Mouse (Mus musculus): ENCODE data around the gene Wdr90. TPM values are rescaled to one million over a fixed set of nuclear protein-coding genes. Genes with fewer than 3 reads are reported as not detected.
A peak's percentile ranks its signal among the peaks of the same experiment; 100 is the strongest.

Wdr90 gene
- polyA plus RNA-seq, 1 experiment = not detected

GRCm38 (mm10) chr17:25879261-25879660 is 18.0 kb upstream of the Wdr90 start:
- H3K4me3 ChIP-seq (ENCODE audit: insufficient read depth, low read depth, low read length) = no peak overlapping the region
- H3K27ac ChIP-seq (ENCODE audit: insufficient read depth, low read depth, low read length) = no peak overlapping the region
- WGBS = 56% methylated on average over 4 of the region's 4 CpGs
- H3K4me1 ChIP-seq (ENCODE audit: control insufficient read depth, insufficient read depth, low read length) = peaks cover 27% of the 10 kb centered on the region
- no peak for TF ChIP-seq POLR2A (IDR thresholded peaks at IDR 0.05; ENCODE audit: insufficient read depth, low read depth, low read length)
- no peak for TF ChIP-seq CTCF (IDR thresholded peaks at IDR 0.05; ENCODE audit: insufficient read depth, low read depth, low read length)

DNA sequence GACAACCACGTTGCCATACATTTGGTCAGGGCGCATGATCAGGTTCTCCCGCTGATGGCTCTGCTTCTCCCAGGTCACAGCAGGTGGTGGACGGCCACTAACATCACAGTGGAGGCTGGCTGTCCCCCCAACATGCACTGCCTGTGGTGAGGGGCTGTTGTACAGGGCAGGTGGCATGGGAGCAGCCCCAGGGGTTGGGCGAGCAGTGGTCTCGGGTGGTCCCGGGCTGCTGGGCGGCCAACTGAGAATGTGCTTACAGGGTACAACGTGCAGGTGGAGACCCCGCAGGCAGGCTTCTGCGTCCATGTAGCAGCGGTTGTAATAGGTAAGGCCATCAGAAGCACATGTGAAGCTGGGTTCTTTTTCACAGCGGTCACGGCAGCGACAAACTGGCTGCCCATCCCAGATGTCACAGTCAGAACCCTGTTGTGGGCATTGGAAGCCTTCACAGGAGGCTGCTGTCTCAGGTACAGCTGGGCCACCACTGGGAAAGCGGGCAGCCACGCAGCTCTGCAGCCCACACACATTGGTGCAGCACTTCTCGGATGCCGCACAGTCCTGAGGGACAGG is 17.4 kb upstream of the Wdr90 start:
- Histone ChIP-seq H3K4me1 (ENCODE audit: control insufficient read depth, insufficient read depth, low read length) (peaks cover 30% of the 10 kb centered on the region), H3K4me3 (ENCODE audit: insufficient read depth, low read depth, low read length) (no peak overlapping the region), H3K27ac (ENCODE audit: insufficient read depth, low read depth, low read length) (no peak overlapping the region)
- no peak for TF ChIP-seq CTCF (IDR thresholded peaks at IDR 0.05; ENCODE audit: insufficient read depth, low read depth, low read length)
- TF ChIP-seq POLR2A (IDR thresholded peaks at IDR 0.05; ENCODE audit: insufficient read depth, low read depth, low read length) = no peak
- 90% methylated on average over 19 of the region's 19 CpGs for WGBS

DNA sequence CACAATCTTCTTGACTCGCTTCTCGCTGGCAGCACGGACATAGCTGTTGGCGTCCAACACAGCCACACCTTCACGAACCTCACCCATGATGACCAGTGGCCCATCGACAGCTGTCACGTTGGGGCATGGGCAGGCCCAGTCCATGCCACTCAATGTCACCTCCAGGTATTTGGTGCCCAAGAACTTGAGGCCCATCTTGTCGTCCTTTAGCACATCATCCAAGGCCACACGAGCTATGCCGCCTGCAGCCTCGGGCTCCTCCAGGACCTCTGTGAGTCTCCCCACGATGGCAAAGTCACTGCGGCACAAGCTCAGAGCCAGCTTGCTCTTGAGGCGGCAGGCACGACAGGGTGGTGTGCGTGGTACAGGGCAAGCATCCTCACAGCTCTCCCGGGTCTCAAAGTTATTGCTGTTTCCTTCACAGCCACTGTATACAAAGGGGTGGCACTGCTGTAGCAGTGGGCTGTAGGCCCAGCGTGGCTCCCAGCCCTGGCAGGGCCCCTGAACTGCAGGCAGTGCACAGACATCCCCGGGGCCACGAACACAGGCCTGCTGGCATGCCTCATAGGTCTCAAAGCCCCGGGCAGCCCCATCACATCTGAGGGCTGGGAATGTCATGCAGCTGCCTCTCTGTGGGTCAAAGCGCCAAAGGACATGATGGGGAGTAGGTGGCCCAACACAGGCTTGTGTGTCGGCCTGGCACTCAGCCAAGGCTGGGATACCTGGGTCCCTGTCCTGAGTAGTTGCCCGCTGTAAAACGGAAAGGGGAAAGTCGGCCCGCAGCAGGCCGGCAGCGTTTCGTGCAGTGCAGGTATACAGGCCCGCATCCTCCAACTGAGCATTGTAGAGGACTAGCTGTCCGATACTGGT is 16.7 kb upstream of the Wdr90 start:
- no peak for TF ChIP-seq CTCF (IDR thresholded peaks at IDR 0.05; ENCODE audit: insufficient read depth, low read depth, low read length)
- TF ChIP-seq POLR2A (IDR thresholded peaks at IDR 0.05; ENCODE audit: insufficient read depth, low read depth, low read length) = no peak
- Histone ChIP-seq H3K27ac (ENCODE audit: insufficient read depth, low read depth, low read length) (no peak overlapping the region), H3K4me3 (ENCODE audit: insufficient read depth, low read depth, low read length) (no peak overlapping the region), H3K4me1 (ENCODE audit: control insufficient read depth, insufficient read depth, low read length) (peaks cover 30% of the 10 kb centered on the region)
- 89% methylated on average over 32 of the region's 32 CpGs for WGBS

GRCm38 (mm10) chr17:25877025-25877424 is 15.7 kb upstream of the Wdr90 start:
- peaks cover 30% of the 10 kb centered on the region for H3K4me1 ChIP-seq (ENCODE audit: control insufficient read depth, insufficient read depth, low read length)
- TF ChIP-seq POLR2A (IDR thresholded peaks at IDR 0.05; ENCODE audit: insufficient read depth, low read depth, low read length) = no peak
- no peak overlapping the region for H3K27ac ChIP-seq (ENCODE audit: insufficient read depth, low read depth, low read length)
- H3K4me3 ChIP-seq (ENCODE audit: insufficient read depth, low read depth, low read length) = no peak overlapping the region
- 90% methylated on average over 3 of the region's 3 CpGs for WGBS

- peak overlapping the region; percentile 87 for H3K4me3 ChIP-seq (ENCODE audit: insufficient read depth, low read depth, low read length)
- 67% methylated on average over 10 of the region's 10 CpGs for WGBS
- H3K27ac ChIP-seq (ENCODE audit: insufficient read depth, low read depth, low read length) = no peak overlapping the region
- H3K4me1 ChIP-seq (ENCODE audit: control insufficient read depth, insufficient read depth, low read length) = peaks cover 30% of the 10 kb centered on the region
- no peak for TF ChIP-seq POLR2A (IDR thresholded peaks at IDR 0.05; ENCODE audit: insufficient read depth, low read depth, low read length)
- TF ChIP-seq CTCF (IDR thresholded peaks at IDR 0.05; ENCODE audit: insufficient read depth, low read depth, low read length) = no peak
Measured at GRCm38 (mm10) chr17:25876347-25876915, 15.1 kb upstream of the Wdr90 start.

GRCm38 (mm10) chr17:25875171-25876136 is 14.2 kb upstream of the Wdr90 start:
- H3K4me3 ChIP-seq (ENCODE audit: insufficient read depth, low read depth, low read length) = peak overlapping the region; percentile 87
- under 1% methylated on average over 59 of the region's 59 CpGs for WGBS
- H3K27ac ChIP-seq (ENCODE audit: insufficient read depth, low read depth, low read length) = peak overlapping the region; percentile 96
- TF ChIP-seq POLR2A (IDR thresholded peaks at IDR 0.05; ENCODE audit: insufficient read depth, low read depth, low read length) (peak; percentile 84), CTCF (IDR thresholded peaks at IDR 0.05; ENCODE audit: insufficient read depth, low read depth, low read length) (peak; percentile 32; the same call in 1 of the 2 replicates)
- H3K4me1 ChIP-seq (ENCODE audit: control insufficient read depth, insufficient read depth, low read length) = peaks cover 30% of the 10 kb centered on the region

- Histone ChIP-seq H3K4me1 (ENCODE audit: control insufficient read depth, insufficient read depth, low read length) (peaks cover 28% of the 10 kb centered on the region), H3K27ac (ENCODE audit: insufficient read depth, low read depth, low read length) (peak within 1 kb of the TSS; percentile 96), H3K4me3 (ENCODE audit: insufficient read depth, low read depth, low read length) (peak within 1 kb of the TSS; percentile 87)
- WGBS = under 1% methylated on average over 25 of the region's 25 CpGs
- TF ChIP-seq CTCF (IDR thresholded peaks at IDR 0.05; ENCODE audit: insufficient read depth, low read depth, low read length) (no peak), POLR2A (IDR thresholded peaks at IDR 0.05; ENCODE audit: insufficient read depth, low read depth, low read length) (no peak)
Measured at GRCm38 (mm10) chr17:25874721-25875170, 13.4 kb upstream of the Wdr90 start, which contains the start of gene Mettl26. TSS of gene Mettl26 (plus strand) at chr17:25875074.

DNA sequence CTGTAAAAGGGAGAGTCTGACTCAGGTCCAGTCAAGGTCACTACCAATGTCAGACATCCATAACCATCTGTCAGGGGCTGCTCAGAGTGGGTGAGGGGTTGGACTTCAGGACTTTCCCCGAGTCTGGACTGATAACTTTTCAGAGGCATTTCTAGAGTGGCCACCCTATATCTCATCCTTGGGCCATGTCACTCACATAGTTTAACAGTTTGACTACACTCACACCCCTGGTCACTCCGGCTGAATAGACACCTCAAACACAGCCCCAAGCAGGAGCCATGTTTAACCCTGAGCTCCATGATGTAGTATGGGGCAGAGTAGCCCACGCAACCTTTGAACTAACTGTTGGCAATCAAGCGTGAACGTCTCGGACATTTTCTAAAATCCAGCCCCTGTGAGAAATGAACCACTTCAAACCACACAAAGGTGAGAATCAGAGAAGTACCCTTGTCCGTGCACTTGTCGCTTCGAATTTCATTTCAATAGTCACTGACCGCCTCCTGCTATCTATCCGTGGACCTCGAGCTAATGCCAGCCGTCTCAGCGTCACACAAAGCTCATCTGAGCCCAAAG is 12.9 kb upstream of the Wdr90 start:
- peaks cover 27% of the 10 kb centered on the region for H3K4me1 ChIP-seq (ENCODE audit: control insufficient read depth, insufficient read depth, low read length)
- peak overlapping the region; percentile 87 for H3K4me3 ChIP-seq (ENCODE audit: insufficient read depth, low read depth, low read length)
- peak overlapping the region; percentile 82 for H3K27ac ChIP-seq (ENCODE audit: insufficient read depth, low read depth, low read length)
- 9% methylated on average over 14 of the region's 14 CpGs for WGBS
- TF ChIP-seq CTCF (IDR thresholded peaks at IDR 0.05; ENCODE audit: insufficient read depth, low read depth, low read length) = no peak
- TF ChIP-seq POLR2A (IDR thresholded peaks at IDR 0.05; ENCODE audit: insufficient read depth, low read depth, low read length) = no peak

All from olfactory bulb, adult 2 months (tissue).